Mouse (Mus musculus): Measurements from ENCODE around the gene Crxos.

DNA sequence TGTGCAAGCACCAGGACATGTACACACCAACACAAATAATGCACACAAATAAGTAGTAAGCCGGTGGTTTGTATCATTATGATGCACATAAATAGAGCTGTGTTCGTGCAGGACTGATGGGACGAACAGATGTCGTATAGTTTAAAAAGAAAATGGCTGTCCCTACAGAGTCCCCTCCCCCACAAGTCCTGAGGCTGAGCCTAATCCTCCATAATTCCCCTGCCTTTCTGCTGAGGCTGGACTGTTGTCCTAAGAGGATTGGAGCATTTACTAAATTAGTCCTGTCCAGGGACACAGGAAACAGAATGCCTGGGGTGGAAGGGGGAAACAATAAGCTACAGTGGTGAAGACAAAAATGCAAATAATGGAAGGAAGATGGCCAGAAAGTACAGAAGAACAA is 18.3 kb upstream of the Crxos start:
- no peak for TF ChIP-seq POLR2A (IDR thresholded peaks at IDR 0.05; ENCODE audit: borderline replicate concordance, low read depth, low read length)
- no peak for TF ChIP-seq CTCF (IDR thresholded peaks at IDR 0.05; ENCODE audit: low read depth, low read length)
